Mouse (Mus musculus): ENCODE data around the gene Pth2.

- TF ChIP-seq CTCF (IDR thresholded peaks at IDR 0.05; ENCODE audit: borderline replicate concordance, insufficient read depth, low read length) (no peak), POLR2A (IDR thresholded peaks at IDR 0.05; ENCODE audit: low read depth, low read length) (peak; percentile 85)
These were observed 26.5 kb upstream of the Pth2 start, which contains the start of the genes Pih1d1 and Aldh16a1 for GRCm38 (mm10) chr7:45154096-45154992.

Data from embryonic fibroblast, embryonic 13.5 days (primary cell).